Mouse (Mus musculus) spleen, adult 2 months (tissue): ENCODE results near the gene Carf.

ENCODE experiments used
- CTCF ChIP-seq: fragments of 200-500 bp; IDR thresholded peaks from 2 replicates; pipeline ENCODE4 v1.5.1; 2011; ENCODE audit warnings: mild to moderate bottlenecking, inconsistent platforms; ENCODE audit not compliant: insufficient read depth, insufficient read length, insufficient replicate concordance; ENCODE audit errors: extremely low read depth
- POLR2A ChIP-seq: fragments of 200-500 bp; IDR thresholded peaks from 2 replicates; pipeline ENCODE4 v1.6.1; 2011; ENCODE audit warnings: low read depth, low read length, inconsistent platforms

- TF ChIP-seq CTCF (no peak), POLR2A (no peak)
Measured at GRCm38 (mm10) chr1:60173119-60173518, 75.1 kb downstream of the Carf start.
